Mouse (Mus musculus) granulocyte monocyte progenitor cell, adult 5-6 weeks (primary cell): Measurements from ENCODE around the gene Bmx. TPM values are rescaled to one million over a fixed set of nuclear protein-coding genes. Genes with fewer than 3 reads are reported as not detected.
A peak's percentile ranks its signal among the peaks of the same experiment; 100 is the strongest.

Experiments used
- ATAC-seq: replicated peaks from 2 replicates; pipeline ENCODE4 v1.8.0; 2016; ENCODE audit warnings: mild to moderate bottlenecking, moderate TSS enrichment, inconsistent platforms; ENCODE audit not compliant: poor library complexity, severe bottlenecking
- total RNA-seq, 2 experiments: library from RNA; stranded (forward) in 1 of 2; stranded (reverse) in 1 of 2; fragments of 200-712, 200-1000 nt in 1 of 2; fragments of >200 nt in 1 of 2; fragmentation: Nextera tagmentation in 1 of 2; gene quantifications; 2 replicates each; pipeline ENCODE4 v1.2.3; 2014 to 2017

Gene Bmx
- total RNA-seq (2014; fragmentation: Nextera tagmentation) (4.7 and 5.5 TPM in 2 replicates), total RNA-seq (2017) (5.0 and 10.1 TPM in 2 replicates)

DNA sequence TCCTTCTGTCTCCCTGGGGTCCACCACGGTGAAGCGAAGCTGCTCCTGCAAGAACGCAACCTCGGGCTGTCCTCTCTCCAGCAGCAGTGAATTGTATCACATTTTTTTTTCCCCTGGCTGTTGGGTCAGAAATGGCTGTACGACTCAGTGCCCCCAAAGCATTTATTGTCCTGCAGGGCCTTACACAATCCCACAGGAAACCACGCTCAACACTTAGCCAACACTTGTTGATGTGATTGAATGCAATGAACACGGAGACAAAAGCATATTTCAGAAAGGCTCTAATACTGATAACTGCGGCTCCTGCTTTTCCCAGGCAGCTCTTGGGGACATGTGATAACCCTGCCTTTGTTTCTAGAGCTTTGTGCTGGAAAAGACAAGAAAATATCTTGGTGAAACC, at the start of gene Bmx:
Bmx (minus strand) TSS at position 137 of the 400 bp plus-strand sequence.
- ATAC-seq: peak; percentile 73

DNA sequence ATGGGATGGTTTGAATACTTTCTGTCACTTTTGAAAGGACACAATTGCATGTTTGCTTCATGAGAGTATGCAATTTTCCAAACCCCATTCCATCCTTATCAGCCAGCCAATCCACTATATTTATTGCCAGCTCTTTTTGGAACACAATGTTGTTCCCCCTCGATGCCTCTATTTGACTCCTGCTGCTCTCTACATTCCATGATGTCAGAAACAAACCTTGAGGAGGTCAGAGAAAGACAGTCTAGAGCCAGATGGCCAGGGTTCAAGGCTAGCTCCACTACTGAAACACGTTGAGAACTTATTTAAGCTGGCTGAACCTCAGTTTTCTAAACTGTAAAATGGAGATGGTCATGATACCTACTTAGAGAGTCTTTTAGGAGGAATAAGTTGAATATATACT, 48.3 kb upstream of the Bmx start:
- no peak for ATAC-seq

- no peak for ATAC-seq
These were observed 33.2 kb upstream of the Bmx start for GRCm38 (mm10) chrX:164291147-164291546.

GRCm38 (mm10) chrX:164287077-164287476, 29.1 kb upstream of the Bmx start:
- ATAC-seq: peak; percentile 92

GRCm38 (mm10) chrX:164283808-164284207, 25.8 kb upstream of the Bmx start:
- no peak for ATAC-seq

- ATAC-seq: peak; percentile 79
These were observed 23.1 kb upstream of the Bmx start for GRCm38 (mm10) chrX:164280918-164281647.

GRCm38 (mm10) chrX:164275536-164275935, 17.5 kb upstream of the Bmx start:
- no peak for ATAC-seq

- ATAC-seq: peak; percentile 67
These were observed 12.6 kb upstream of the Bmx start for GRCm38 (mm10) chrX:164270603-164271002.

GRCm38 (mm10) chrX:164269285-164269761, 11.3 kb upstream of the Bmx start, which contains the start of gene Pir:
TSS of gene Pir (plus strand) at chrX:164269371.
- peak; percentile 92 for ATAC-seq

DNA sequence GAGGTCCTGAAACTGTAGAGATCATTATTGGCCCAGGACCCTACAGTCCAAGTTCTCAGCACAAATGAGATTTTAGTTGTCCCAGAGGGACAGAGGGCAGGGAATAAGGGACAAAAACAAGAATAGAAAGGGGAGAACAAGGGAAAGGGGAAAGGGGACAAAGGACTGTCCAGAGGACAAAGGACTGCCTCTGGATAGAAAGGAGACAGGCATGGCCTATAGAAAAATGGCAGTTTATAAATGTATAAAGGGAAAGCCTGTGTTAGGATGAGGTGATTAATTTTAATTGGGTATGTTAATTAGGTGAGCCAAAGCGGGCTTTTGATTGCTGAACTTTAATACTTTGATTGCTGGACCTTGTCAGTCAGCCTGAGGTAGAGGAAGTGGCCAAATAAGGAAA, 6.9 kb upstream of the Bmx start:
- no peak for ATAC-seq

- ATAC-seq: no peak
These were observed 4.3 kb upstream of the Bmx start for GRCm38 (mm10) chrX:164262286-164262685.

GRCm38 (mm10) chrX:164258662-164259061, 669 bp upstream of the Bmx start:
- peak; percentile 80 for ATAC-seq

GRCm38 (mm10) chrX:164256527-164256926, 1.5 kb downstream of the Bmx start:
- peak; percentile 51 for ATAC-seq

DNA sequence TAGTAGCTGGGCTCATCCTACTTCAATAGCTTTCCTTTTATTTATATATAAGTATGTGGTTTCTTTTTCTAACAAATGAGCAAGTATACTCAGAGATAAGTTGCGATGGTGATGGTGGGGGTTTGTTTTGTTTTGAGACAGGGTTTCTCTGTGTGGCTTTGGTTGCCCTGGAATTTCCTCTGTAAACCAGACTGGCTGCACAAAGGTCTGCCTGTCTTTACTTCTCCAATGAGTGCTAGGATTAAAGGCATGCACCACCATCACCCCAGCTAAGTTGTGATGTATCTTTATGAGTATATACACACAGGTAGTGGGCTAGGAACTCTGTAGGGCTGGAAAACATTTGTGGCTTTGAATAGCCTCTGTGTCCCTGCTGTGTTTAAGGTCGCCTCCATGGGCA, 11.3 kb downstream of the Bmx start:
- ATAC-seq: no peak

- ATAC-seq: no peak
These were observed 12.3 kb downstream of the Bmx start for GRCm38 (mm10) chrX:164245714-164246113.

DNA sequence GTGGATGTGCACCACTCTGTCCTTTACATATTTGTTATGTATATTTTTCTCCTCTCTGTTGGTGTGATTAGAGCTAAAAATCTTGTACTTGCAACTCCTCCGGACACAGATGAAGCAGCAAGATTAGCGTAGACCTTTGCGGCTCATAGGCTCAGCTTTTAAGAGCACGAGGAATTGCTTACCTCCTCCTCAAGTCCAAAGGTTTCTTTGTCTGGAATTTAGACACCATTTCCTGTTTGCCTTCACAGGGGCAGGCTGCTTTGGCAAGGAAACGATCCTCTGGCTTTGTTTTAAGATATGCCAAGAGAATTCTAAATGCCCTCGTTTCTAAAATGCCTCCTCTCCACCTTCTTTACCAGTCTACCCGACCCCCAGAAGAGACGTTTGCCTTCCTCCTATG, 24.6 kb downstream of the Bmx start:
- no peak for ATAC-seq

- ATAC-seq: peak; percentile 85
These were observed 36.0 kb downstream of the Bmx start for GRCm38 (mm10) chrX:164221989-164222388.

GRCm38 (mm10) chrX:164200547-164200946, 57.4 kb downstream of the Bmx start:
- peak; percentile 97 for ATAC-seq

GRCm38 (mm10) chrX:164197679-164198078, 60.3 kb downstream of the Bmx start:
- ATAC-seq: no peak

- peak; percentile 59 for ATAC-seq
These were observed 68.1 kb downstream of the Bmx start for GRCm38 (mm10) chrX:164189880-164190279.

DNA sequence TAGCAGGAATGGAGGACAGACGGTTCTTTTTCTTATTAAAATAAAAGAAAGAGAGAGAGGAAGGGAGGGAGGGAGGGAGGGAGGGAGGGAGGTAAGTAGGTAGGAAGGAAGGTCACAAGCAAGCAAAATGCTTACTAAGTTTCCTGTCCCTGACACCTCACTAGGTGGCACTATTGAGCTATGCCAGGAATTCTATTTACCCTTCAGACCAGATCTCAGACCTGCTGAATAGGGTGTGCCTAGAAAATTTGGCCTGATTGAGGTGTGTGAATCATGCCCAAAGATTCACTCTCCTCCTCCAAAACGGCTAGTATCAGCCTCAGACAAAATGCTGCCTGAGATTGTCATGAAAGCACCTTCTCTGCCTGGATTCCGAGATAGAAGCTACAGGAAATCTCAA, 74.1 kb downstream of the Bmx start:
- ATAC-seq: peak; percentile 89

GRCm38 (mm10) chrX:164179746-164180145, 78.2 kb downstream of the Bmx start:
- peak; percentile 82 for ATAC-seq
